Mouse (Mus musculus): ENCODE measurements around the gene Adam22. TPM values are rescaled to one million over a fixed set of nuclear protein-coding genes. Genes with fewer than 3 reads are reported as not detected.
"Not testable (repeated sequence)": the region's sequence is repeated elsewhere in the genome, so short reads cannot be mapped to it uniquely, and the experiment has no call there.

The Adam22 gene
- polyA plus RNA-seq, 1 experiment from 2014 or later, result 10.6 TPM

GRCm38 (mm10) chr5:8058056-8058455, 309.9 kb downstream of the Adam22 start:
- Histone ChIP-seq H3K27me3 (ENCODE audit: insufficient read depth, poor library complexity, severe bottlenecking) (no peaks in the 10 kb centered on the region), H3K4me3 (no peak overlapping the region), H3K27ac (no peak overlapping the region), H3K36me3 (peaks cover 27% of the 10 kb centered on the region), H3K9me3 (no peaks in the 10 kb centered on the region), H3K4me1 (replicated peaks) (peaks cover 15% of the 10 kb centered on the region)
- no peak for DNase-seq (ENCODE audit: low spot score)
- WGBS, result 96% methylated on average over 7 of the region's 7 CpGs

GRCm38 (mm10) chr5:8057018-8057323, 311.0 kb downstream of the Adam22 start:
- Histone ChIP-seq H3K36me3 (peaks cover 27% of the 10 kb centered on the region), H3K4me3 (peak overlapping the region; percentile 83), H3K4me1 (replicated peaks) (peaks cover 15% of the 10 kb centered on the region), H3K27ac (peak overlapping the region; percentile 98), H3K27me3 (ENCODE audit: insufficient read depth, poor library complexity, severe bottlenecking) (no peaks in the 10 kb centered on the region), H3K9me3 (no peaks in the 10 kb centered on the region)
- WGBS, result 68% methylated on average over 5 of the region's 5 CpGs
- no peak for DNase-seq (ENCODE audit: low spot score)

- Histone ChIP-seq H3K36me3 (peaks cover 22% of the 10 kb centered on the region), H3K4me3 (peak overlapping the region; percentile 83), H3K4me1 (replicated peaks) (peaks cover 15% of the 10 kb centered on the region), H3K9me3 (no peaks in the 10 kb centered on the region), H3K27ac (peak overlapping the region; percentile 98), H3K27me3 (ENCODE audit: insufficient read depth, poor library complexity, severe bottlenecking) (no peaks in the 10 kb centered on the region)
- under 1% methylated on average over 60 of the region's 60 CpGs for WGBS
- peak; percentile 80 for DNase-seq (ENCODE audit: low spot score)
Measured at GRCm38 (mm10) chr5:8056141-8057017, 311.6 kb downstream of the Adam22 start.

- no peak for DNase-seq (ENCODE audit: low spot score)
- 42% methylated on average over 8 of the region's 8 CpGs for WGBS
- Histone ChIP-seq H3K4me1 (replicated peaks) (peaks cover 15% of the 10 kb centered on the region), H3K4me3 (peak overlapping the region; percentile 83), H3K27ac (peak overlapping the region; percentile 98), H3K36me3 (peaks cover 16% of the 10 kb centered on the region), H3K9me3 (no peaks in the 10 kb centered on the region), H3K27me3 (ENCODE audit: insufficient read depth, poor library complexity, severe bottlenecking) (no peaks in the 10 kb centered on the region)
Measured at GRCm38 (mm10) chr5:8055721-8056129, 312.2 kb downstream of the Adam22 start.

GRCm38 (mm10) chr5:8053827-8054226, 314.1 kb downstream of the Adam22 start:
- Histone ChIP-seq H3K27me3 (ENCODE audit: insufficient read depth, poor library complexity, severe bottlenecking) (no peaks in the 10 kb centered on the region), H3K27ac (no peak overlapping the region), H3K36me3 (0 out of 2 replicates have a peak, but pooled peaks cover 3% of the 10 kb centered on the region), H3K9me3 (no peaks in the 10 kb centered on the region), H3K4me3 (no peak overlapping the region), H3K4me1 (replicated peaks) (peaks cover 15% of the 10 kb centered on the region)
- 91% methylated on average over 4 of the region's 4 CpGs for WGBS
- no peak for DNase-seq (ENCODE audit: low spot score)

GRCm38 (mm10) chr5:8045855-8046254, 322.1 kb downstream of the Adam22 start, which contains the start of gene Sri:
Gene Sri, plus strand, starts transcription at chr5:8046078.
- no peaks in the 10 kb centered on the region for H3K9me3 ChIP-seq
- H3K36me3 ChIP-seq, result no peaks in the 10 kb centered on the region
- no peaks in the 10 kb centered on the region for H3K27me3 ChIP-seq (ENCODE audit: insufficient read depth, poor library complexity, severe bottlenecking)
- no peak within 1 kb of the TSS for H3K4me3 ChIP-seq
- H3K4me1 ChIP-seq (replicated peaks), result no peaks in the 10 kb centered on the region
- DNase-seq (ENCODE audit: low spot score), result no peak
- WGBS, result 86% methylated on average over 6 of the region's 6 CpGs
- H3K27ac ChIP-seq, result no peak within 1 kb of the TSS

GRCm38 (mm10) chr5:8034596-8034995, 333.4 kb downstream of the Adam22 start:
- not testable (repeated sequence) for H3K27me3 ChIP-seq (ENCODE audit: insufficient read depth, poor library complexity, severe bottlenecking); H3K4me1 ChIP-seq (replicated peaks); H3K4me3 ChIP-seq; H3K9me3 ChIP-seq; H3K36me3 ChIP-seq; H3K27ac ChIP-seq; DNase-seq (ENCODE audit: low spot score)
- WGBS, result 92% methylated on average over 6 of the region's 6 CpGs

Other genes starting within 250 kb of the Adam22 start
- gene Dbf4, start 54.6 kb upstream of the Adam22 start, polyA plus RNA-seq (2016; fragmentation: Nextera tagmentation; extraction: Ambion mirVana), result 44.8 and 60.7 TPM in 2 replicates
- 6.7 and 9.3 TPM in 2 replicates for gene Slc25a40, start 54.7 kb upstream of the Adam22 start, polyA plus RNA-seq (2016; fragmentation: Nextera tagmentation; extraction: Ambion mirVana)